Mouse (Mus musculus): Measurements from ENCODE around the gene Zcchc24. TPM values are rescaled to one million over a fixed set of nuclear protein-coding genes. Genes with fewer than 3 reads are reported as not detected.

Zcchc24 gene
- polyA plus RNA-seq, 1 experiment from 2014 or later: 24.0 TPM

GRCm38 (mm10) chr14:25708917-25709316 lies 59.9 kb downstream of the Zcchc24 start:
- Histone ChIP-seq H3K4me2 (replicated peaks; ENCODE audit: low read depth, low read length) (no peak overlapping the region), H3K36me3 (ENCODE audit: control insufficient read depth, insufficient read depth, low read length) (no peaks in the 10 kb centered on the region; the same call in 1 of the 2 replicates), H3K27ac (ENCODE audit: low read depth, low read length) (peak overlapping the region; percentile 34; the same call in 1 of the 2 replicates), H3K4me1 (ENCODE audit: control insufficient read depth, insufficient read depth, low read length) (peaks cover 45% of the 10 kb centered on the region), H3K27me3 (ENCODE audit: control insufficient read depth, insufficient read depth, low read length) (no peaks in the 10 kb centered on the region), H3K9ac (ENCODE audit: low read depth, low read length) (no peak overlapping the region), H3K9me3 (ENCODE audit: control insufficient read depth, low read length) (no peaks in the 10 kb centered on the region), H3K4me3 (ENCODE audit: low read length) (no peak overlapping the region)
- ATAC-seq (ENCODE audit: low FRiP score, low TSS enrichment): no peak
- WGBS: 87% methylated on average over 2 of the region's 2 CpGs

- H3K27me3 ChIP-seq (ENCODE audit: control insufficient read depth, insufficient read depth, low read length): no peaks in the 10 kb centered on the region
- H3K9ac ChIP-seq (ENCODE audit: low read depth, low read length): no peak overlapping the region
- 0 out of 2 replicates have a peak, but pooled peaks have one; percentile 16 for ATAC-seq (ENCODE audit: low FRiP score, low TSS enrichment)
- no peak overlapping the region for H3K4me3 ChIP-seq (ENCODE audit: low read length)
- H3K36me3 ChIP-seq (ENCODE audit: control insufficient read depth, insufficient read depth, low read length): no peaks in the 10 kb centered on the region
- peaks cover 45% of the 10 kb centered on the region for H3K4me1 ChIP-seq (ENCODE audit: control insufficient read depth, insufficient read depth, low read length)
- WGBS: 68% methylated on average over 4 of the region's 4 CpGs
- no peak overlapping the region for H3K4me2 ChIP-seq (replicated peaks; ENCODE audit: low read depth, low read length)
- H3K9me3 ChIP-seq (ENCODE audit: control insufficient read depth, low read length): no peaks in the 10 kb centered on the region
- peak overlapping the region; percentile 34; the same call in 1 of the 2 replicates for H3K27ac ChIP-seq (ENCODE audit: low read depth, low read length)
Measured at GRCm38 (mm10) chr14:25708451-25708850, 60.4 kb downstream of the Zcchc24 start.

GRCm38 (mm10) chr14:25707691-25708181 lies 61.1 kb downstream of the Zcchc24 start:
- Histone ChIP-seq H3K4me1 (ENCODE audit: control insufficient read depth, insufficient read depth, low read length) (peaks cover 45% of the 10 kb centered on the region), H3K4me2 (replicated peaks; ENCODE audit: low read depth, low read length) (no peak overlapping the region), H3K27me3 (ENCODE audit: control insufficient read depth, insufficient read depth, low read length) (no peaks in the 10 kb centered on the region), H3K36me3 (ENCODE audit: control insufficient read depth, insufficient read depth, low read length) (no peaks in the 10 kb centered on the region), H3K27ac (ENCODE audit: low read depth, low read length) (no peak overlapping the region), H3K4me3 (ENCODE audit: low read length) (no peak overlapping the region), H3K9me3 (ENCODE audit: control insufficient read depth, low read length) (no peaks in the 10 kb centered on the region), H3K9ac (ENCODE audit: low read depth, low read length) (no peak overlapping the region)
- 57% methylated on average over 5 of the region's 5 CpGs for WGBS
- no peak for ATAC-seq (ENCODE audit: low FRiP score, low TSS enrichment)

GRCm38 (mm10) chr14:25701986-25702385 lies 66.9 kb downstream of the Zcchc24 start:
- Histone ChIP-seq H3K27ac (ENCODE audit: low read depth, low read length) (no peak overlapping the region), H3K36me3 (ENCODE audit: control insufficient read depth, insufficient read depth, low read length) (peaks cover 27% of the 10 kb centered on the region)
- ATAC-seq (ENCODE audit: low FRiP score, low TSS enrichment): no peak

GRCm38 (mm10) chr14:25696356-25696755 lies 72.5 kb downstream of the Zcchc24 start:
- Histone ChIP-seq H3K27me3 (ENCODE audit: control insufficient read depth, insufficient read depth, low read length) (no peaks in the 10 kb centered on the region), H3K27ac (ENCODE audit: low read depth, low read length) (no peak overlapping the region), H3K9ac (ENCODE audit: low read depth, low read length) (no peak overlapping the region), H3K36me3 (ENCODE audit: control insufficient read depth, insufficient read depth, low read length) (peaks cover 35% of the 10 kb centered on the region), H3K4me1 (ENCODE audit: control insufficient read depth, insufficient read depth, low read length) (peaks cover 8% of the 10 kb centered on the region), H3K4me3 (ENCODE audit: low read length) (no peak overlapping the region), H3K9me3 (ENCODE audit: control insufficient read depth, low read length) (no peaks in the 10 kb centered on the region), H3K4me2 (replicated peaks; ENCODE audit: low read depth, low read length) (no peak overlapping the region; the same call in 1 of the 2 replicates)
- no peak for ATAC-seq (ENCODE audit: low FRiP score, low TSS enrichment)
- WGBS: 66% methylated on average over 2 of the region's 2 CpGs

More at GRCm38 (mm10) chr14:25701986-25702385, 66.9 kb downstream of the Zcchc24 start:
- no peak overlapping the region for H3K4me3 ChIP-seq (ENCODE audit: low read length)
- no peak overlapping the region for H3K9ac ChIP-seq (ENCODE audit: low read depth, low read length)
- no peaks in the 10 kb centered on the region for H3K27me3 ChIP-seq (ENCODE audit: control insufficient read depth, insufficient read depth, low read length)
- no peaks in the 10 kb centered on the region for H3K4me1 ChIP-seq (ENCODE audit: control insufficient read depth, insufficient read depth, low read length)
- H3K9me3 ChIP-seq (ENCODE audit: control insufficient read depth, low read length): no peaks in the 10 kb centered on the region
- H3K4me2 ChIP-seq (replicated peaks; ENCODE audit: low read depth, low read length): no peak overlapping the region

- H3K4me3 ChIP-seq (ENCODE audit: low read length): peak overlapping the region; percentile 90
- peaks cover 8% of the 10 kb centered on the region for H3K4me1 ChIP-seq (ENCODE audit: control insufficient read depth, insufficient read depth, low read length)
- WGBS: 60% methylated on average over 6 of the region's 6 CpGs
- H3K27me3 ChIP-seq (ENCODE audit: control insufficient read depth, insufficient read depth, low read length): no peaks in the 10 kb centered on the region
- H3K9me3 ChIP-seq (ENCODE audit: control insufficient read depth, low read length): no peaks in the 10 kb centered on the region
- H3K4me2 ChIP-seq (replicated peaks; ENCODE audit: low read depth, low read length): peak overlapping the region; percentile 81
- no peak overlapping the region for H3K27ac ChIP-seq (ENCODE audit: low read depth, low read length)
- peak overlapping the region; percentile 86; the same call in 1 of the 2 replicates for H3K9ac ChIP-seq (ENCODE audit: low read depth, low read length)
- no peak for ATAC-seq (ENCODE audit: low FRiP score, low TSS enrichment)
- H3K36me3 ChIP-seq (ENCODE audit: control insufficient read depth, insufficient read depth, low read length): peaks cover 35% of the 10 kb centered on the region
Measured at GRCm38 (mm10) chr14:25695059-25695458, 73.8 kb downstream of the Zcchc24 start.

- ATAC-seq (ENCODE audit: low FRiP score, low TSS enrichment): peak; percentile 58; the same call in 1 of the 2 replicates
- H3K9me3 ChIP-seq (ENCODE audit: control insufficient read depth, low read length): no peaks in the 10 kb centered on the region
- peaks cover 8% of the 10 kb centered on the region for H3K4me1 ChIP-seq (ENCODE audit: control insufficient read depth, insufficient read depth, low read length)
- peak overlapping the region; percentile 17; the same call in 1 of the 2 replicates for H3K27ac ChIP-seq (ENCODE audit: low read depth, low read length)
- H3K36me3 ChIP-seq (ENCODE audit: control insufficient read depth, insufficient read depth, low read length): peaks cover 32% of the 10 kb centered on the region
- H3K4me2 ChIP-seq (replicated peaks; ENCODE audit: low read depth, low read length): peak overlapping the region; percentile 81
- H3K4me3 ChIP-seq (ENCODE audit: low read length): peak overlapping the region; percentile 90
- H3K9ac ChIP-seq (ENCODE audit: low read depth, low read length): peak overlapping the region; percentile 86
- WGBS: 1% methylated on average over 10 of the region's 10 CpGs
- H3K27me3 ChIP-seq (ENCODE audit: control insufficient read depth, insufficient read depth, low read length): no peaks in the 10 kb centered on the region
Measured at GRCm38 (mm10) chr14:25694569-25694897, 74.3 kb downstream of the Zcchc24 start.

- ATAC-seq (ENCODE audit: low FRiP score, low TSS enrichment): peak; percentile 94
- WGBS: under 1% methylated on average over 67 of the region's 70 CpGs
- Histone ChIP-seq H3K4me1 (ENCODE audit: control insufficient read depth, insufficient read depth, low read length) (peaks cover 8% of the 10 kb centered on the region), H3K4me2 (replicated peaks; ENCODE audit: low read depth, low read length) (peak within 1 kb of the TSS; percentile 81), H3K27ac (ENCODE audit: low read depth, low read length) (peak within 1 kb of the TSS; percentile 17; the same call in 1 of the 2 replicates), H3K4me3 (ENCODE audit: low read length) (peak within 1 kb of the TSS; percentile 90), H3K36me3 (ENCODE audit: control insufficient read depth, insufficient read depth, low read length) (peaks cover 27% of the 10 kb centered on the region), H3K9ac (ENCODE audit: low read depth, low read length) (peak within 1 kb of the TSS; percentile 86), H3K27me3 (ENCODE audit: control insufficient read depth, insufficient read depth, low read length) (no peaks in the 10 kb centered on the region), H3K9me3 (ENCODE audit: control insufficient read depth, low read length) (no peaks in the 10 kb centered on the region)
Measured at GRCm38 (mm10) chr14:25693888-25694568, 74.8 kb downstream of the Zcchc24 start, which contains the start of gene Ppif. Gene Ppif, plus strand, starts transcription at chr14:25694154.

- peak; percentile 21 for ATAC-seq (ENCODE audit: low FRiP score, low TSS enrichment)
Measured at GRCm38 (mm10) chr14:25693271-25693887, 75.5 kb downstream of the Zcchc24 start.

More at GRCm38 (mm10) chr14:25693271-25693887, 75.5 kb downstream of the Zcchc24 start:
- H3K4me3 ChIP-seq (ENCODE audit: low read length): peak overlapping the region; percentile 90
- no peaks in the 10 kb centered on the region for H3K27me3 ChIP-seq (ENCODE audit: control insufficient read depth, insufficient read depth, low read length)
- no peaks in the 10 kb centered on the region for H3K9me3 ChIP-seq (ENCODE audit: control insufficient read depth, low read length)
- peak overlapping the region; percentile 81 for H3K4me2 ChIP-seq (replicated peaks; ENCODE audit: low read depth, low read length)
- H3K9ac ChIP-seq (ENCODE audit: low read depth, low read length): 0 out of 2 replicates have a peak overlapping the region, but pooled peaks have one; percentile 37
- H3K27ac ChIP-seq (ENCODE audit: low read depth, low read length): 0 out of 2 replicates have a peak overlapping the region, but pooled peaks have one; percentile 6
- H3K36me3 ChIP-seq (ENCODE audit: control insufficient read depth, insufficient read depth, low read length): peaks cover 21% of the 10 kb centered on the region
- H3K4me1 ChIP-seq (ENCODE audit: control insufficient read depth, insufficient read depth, low read length): peaks cover 8% of the 10 kb centered on the region
- WGBS: 69% methylated on average over 6 of the region's 6 CpGs
